Mouse (Mus musculus) skeletal muscle tissue, adult 2 months (tissue): ENCODE data around the gene Fance.
"Not testable (repeated sequence)": the region's sequence is repeated elsewhere in the genome, so short reads cannot be mapped to it uniquely, and the experiment has no call there.

Experiments
- DNase-seq: peaks from one replicate; pipeline ENCODE4 v3.0.0-alpha.2; 2012; ENCODE audit warnings: low read depth, low spot score

The Fance gene

GRCm38 (mm10) chr17:28291346-28291745 is 22.0 kb upstream of the Fance start:
- DNase-seq, result no peak

GRCm38 (mm10) chr17:28293716-28294115 is 19.6 kb upstream of the Fance start:
- DNase-seq, result peak; percentile 72

- no peak for DNase-seq
Measured at GRCm38 (mm10) chr17:28294449-28295333, 18.6 kb upstream of the Fance start.

- no peak for DNase-seq
Measured at GRCm38 (mm10) chr17:28298888-28299287, 14.4 kb upstream of the Fance start.

GRCm38 (mm10) chr17:28299669-28300320 is 13.5 kb upstream of the Fance start:
- DNase-seq, result no peak

- DNase-seq, result no peak
Measured at GRCm38 (mm10) chr17:28300323-28300722, 13.0 kb upstream of the Fance start.

GRCm38 (mm10) chr17:28300850-28301249 is 12.5 kb upstream of the Fance start:
- DNase-seq, result no peak

GRCm38 (mm10) chr17:28305172-28305571 is 8.1 kb upstream of the Fance start:
- no peak for DNase-seq

- DNase-seq, result peak; percentile 85
Measured at GRCm38 (mm10) chr17:28308297-28309195, 4.8 kb upstream of the Fance start.

- DNase-seq, result no peak
Measured at GRCm38 (mm10) chr17:28310831-28311230, 2.5 kb upstream of the Fance start.

- no peak for DNase-seq
Measured at GRCm38 (mm10) chr17:28311366-28312132, 1.8 kb upstream of the Fance start.

- no peak for DNase-seq
Measured at GRCm38 (mm10) chr17:28312232-28313211, 797 bp upstream of the Fance start.

- DNase-seq, result no peak
Measured at GRCm38 (mm10) chr17:28313880-28314225, 534 bp downstream of the Fance start.

GRCm38 (mm10) chr17:28315611-28316160 is 2.4 kb downstream of the Fance start:
- no peak for DNase-seq

- DNase-seq, result no peak
Measured at GRCm38 (mm10) chr17:28316476-28316875, 3.2 kb downstream of the Fance start.

GRCm38 (mm10) chr17:28317091-28317490 is 3.8 kb downstream of the Fance start:
- no peak for DNase-seq

GRCm38 (mm10) chr17:28317725-28318124 is 4.4 kb downstream of the Fance start:
- no peak for DNase-seq

- no peak for DNase-seq
Measured at GRCm38 (mm10) chr17:28321700-28322099, 8.4 kb downstream of the Fance start.

- DNase-seq, result no peak
Measured at GRCm38 (mm10) chr17:28323786-28324185, 10.5 kb downstream of the Fance start.

GRCm38 (mm10) chr17:28324416-28324815 is 11.1 kb downstream of the Fance start:
- DNase-seq, result not testable (repeated sequence)
